Mouse (Mus musculus) megakaryocyte-erythroid progenitor cell, adult 5-6 weeks (primary cell): ENCODE results near the gene Eif3c. TPM values are rescaled to one million over a fixed set of nuclear protein-coding genes. Genes with fewer than 3 reads are reported as not detected.

Source experiments
- ATAC-seq: replicated peaks from 2 replicates; pipeline ENCODE4 v1.8.0; 2016; ENCODE audit warnings: mild to moderate bottlenecking, inconsistent platforms; ENCODE audit not compliant: severe bottlenecking, poor library complexity, low FRiP score, low TSS enrichment
- total RNA-seq, 2 experiments: library from RNA; stranded (forward) in 1 of 2; stranded (reverse) in 1 of 2; fragments of 200-1000, 215-1000 nt in 1 of 2; fragments of >200 nt in 1 of 2; fragmentation: Nextera tagmentation in 1 of 2; gene quantifications; 2 replicates each; pipeline ENCODE4 v1.2.3; 2014 to 2017

Gene Eif3c
- 193 and 244 TPM in 2 replicates for total RNA-seq (2014; fragmentation: Nextera tagmentation)
- total RNA-seq (2017): 286 and 298 TPM in 2 replicates

GRCm38 (mm10) chr7:126566094-126566765 lies at the start of gene Eif3c:
TSS of gene Eif3c (minus strand) at chr7:126566411.
- ATAC-seq: peak; percentile 95

- ATAC-seq: no peak
Measured at GRCm38 (mm10) chr7:126612736-126613135, 46.5 kb upstream of the Eif3c start.

DNA sequence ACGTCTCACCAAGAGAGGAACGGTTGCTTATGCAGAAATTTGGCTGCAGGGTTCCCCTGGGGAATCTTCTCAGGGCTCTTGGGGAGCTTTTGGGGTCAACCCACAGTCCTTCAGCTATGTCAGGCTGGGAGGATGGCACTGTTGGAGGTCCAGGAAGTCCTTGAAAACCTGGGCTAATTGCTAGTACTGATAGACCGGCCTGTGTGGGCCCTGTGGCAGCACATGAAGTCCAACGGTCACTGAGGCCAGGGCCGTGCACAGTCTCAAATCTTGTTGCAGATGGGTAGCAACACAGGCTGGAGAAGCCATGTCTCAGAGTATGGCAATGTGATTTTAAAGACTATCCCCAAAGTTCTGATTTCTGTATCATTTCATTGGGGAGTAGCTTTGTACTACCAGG lies 41.6 kb upstream of the Eif3c start:
- ATAC-seq: no peak

DNA sequence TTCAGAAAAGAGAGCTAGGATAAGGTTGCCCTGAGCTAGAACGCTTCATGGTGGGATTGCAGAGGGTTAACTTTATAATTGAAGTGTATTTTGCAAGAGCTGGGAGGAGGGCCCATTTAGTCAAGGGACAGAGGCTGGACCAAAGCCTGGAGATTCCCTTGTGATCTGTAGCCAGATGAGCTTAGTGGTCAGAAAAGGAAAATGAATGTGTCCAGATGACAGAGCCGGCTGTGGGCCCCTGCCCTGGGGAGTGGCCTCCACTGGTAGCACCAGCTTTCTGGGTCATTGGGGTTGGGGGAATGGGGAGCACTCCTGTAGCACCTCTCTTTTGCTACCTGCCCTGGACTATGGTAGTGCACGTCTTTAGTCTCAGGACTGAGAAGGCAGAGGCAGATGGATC lies 40.9 kb upstream of the Eif3c start:
- ATAC-seq: no peak

DNA sequence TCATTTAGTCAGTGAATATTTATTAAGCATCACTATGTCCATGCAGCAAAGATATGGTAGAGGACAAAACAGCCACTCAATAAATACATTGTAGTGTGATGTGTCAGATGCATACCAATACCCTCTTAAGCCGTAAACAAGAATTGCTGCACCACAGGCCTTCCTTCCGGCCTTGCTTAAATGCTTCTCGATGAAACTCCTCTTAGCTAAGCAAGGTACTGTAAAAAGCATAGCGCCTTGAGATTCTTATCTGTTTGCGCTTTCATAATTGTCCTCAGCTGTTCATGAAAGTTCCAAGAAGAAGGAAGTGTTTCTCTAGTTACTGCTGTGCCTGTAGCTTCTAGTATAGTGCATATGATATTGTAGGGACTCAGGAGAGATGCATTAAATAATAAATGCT lies 40.4 kb upstream of the Eif3c start:
- ATAC-seq: no peak

GRCm38 (mm10) chr7:126602650-126603049 lies 36.4 kb upstream of the Eif3c start:
- ATAC-seq: no peak

DNA sequence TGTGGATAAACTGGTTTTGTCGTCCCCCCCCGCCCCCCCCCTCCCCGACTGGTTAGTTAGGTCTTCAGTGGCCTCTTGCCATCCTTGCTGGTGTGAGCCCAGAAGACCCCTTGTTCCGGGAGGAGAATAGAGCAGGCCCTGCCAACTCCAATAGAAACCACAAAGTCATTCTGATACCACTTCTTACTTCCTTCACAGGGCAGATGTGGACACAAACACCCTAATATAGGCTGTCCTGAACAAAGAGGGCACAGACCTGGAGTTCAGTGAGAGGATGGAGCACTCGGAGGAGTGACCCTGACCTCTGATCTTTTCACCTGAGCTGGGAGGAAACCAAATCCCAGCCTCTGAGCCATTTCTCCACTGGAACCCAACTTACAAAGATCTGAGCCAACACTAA lies 35.7 kb upstream of the Eif3c start:
- no peak for ATAC-seq

DNA sequence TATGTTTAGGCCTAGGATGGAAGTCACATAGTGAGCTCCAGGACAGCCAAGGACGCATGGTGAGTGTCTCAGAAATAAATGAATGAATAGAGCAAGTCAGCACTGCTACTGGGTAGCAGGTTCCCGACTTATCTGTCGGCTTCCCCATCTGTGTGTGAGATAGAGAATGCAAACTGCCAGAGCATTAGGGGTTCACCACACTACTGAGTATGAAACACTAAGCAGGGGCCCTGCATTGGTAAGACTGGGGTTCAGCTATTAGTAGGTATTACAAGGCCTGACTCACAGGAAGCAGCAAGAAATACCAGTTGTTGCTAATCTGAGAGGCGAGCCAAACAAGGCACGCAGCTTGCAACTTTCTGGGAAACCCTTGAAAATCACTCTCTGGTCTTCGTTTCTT lies 32.7 kb upstream of the Eif3c start:
- peak; percentile 43 for ATAC-seq

- ATAC-seq: no peak
Measured at GRCm38 (mm10) chr7:126596414-126596813, 30.2 kb upstream of the Eif3c start.

DNA sequence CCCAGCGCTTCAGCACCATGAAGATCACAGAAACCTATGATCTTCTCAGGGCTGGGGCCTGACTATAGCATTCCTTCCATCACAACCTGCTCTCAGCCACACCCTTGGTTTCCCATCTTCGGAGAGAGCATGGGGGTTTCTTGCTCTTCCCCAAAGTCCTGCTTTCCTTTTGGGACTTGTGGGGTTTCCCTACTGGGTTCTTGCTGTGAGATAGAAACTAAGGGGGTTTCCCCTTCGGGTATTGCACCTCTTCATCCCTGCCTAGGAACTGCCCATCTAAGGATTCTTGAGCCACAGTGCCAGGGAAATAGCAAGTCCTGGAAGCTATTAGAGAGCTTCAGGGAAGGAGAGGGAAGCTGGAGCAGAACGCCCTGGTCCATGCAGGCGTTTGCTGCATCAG lies 29.7 kb upstream of the Eif3c start:
- ATAC-seq: no peak

DNA sequence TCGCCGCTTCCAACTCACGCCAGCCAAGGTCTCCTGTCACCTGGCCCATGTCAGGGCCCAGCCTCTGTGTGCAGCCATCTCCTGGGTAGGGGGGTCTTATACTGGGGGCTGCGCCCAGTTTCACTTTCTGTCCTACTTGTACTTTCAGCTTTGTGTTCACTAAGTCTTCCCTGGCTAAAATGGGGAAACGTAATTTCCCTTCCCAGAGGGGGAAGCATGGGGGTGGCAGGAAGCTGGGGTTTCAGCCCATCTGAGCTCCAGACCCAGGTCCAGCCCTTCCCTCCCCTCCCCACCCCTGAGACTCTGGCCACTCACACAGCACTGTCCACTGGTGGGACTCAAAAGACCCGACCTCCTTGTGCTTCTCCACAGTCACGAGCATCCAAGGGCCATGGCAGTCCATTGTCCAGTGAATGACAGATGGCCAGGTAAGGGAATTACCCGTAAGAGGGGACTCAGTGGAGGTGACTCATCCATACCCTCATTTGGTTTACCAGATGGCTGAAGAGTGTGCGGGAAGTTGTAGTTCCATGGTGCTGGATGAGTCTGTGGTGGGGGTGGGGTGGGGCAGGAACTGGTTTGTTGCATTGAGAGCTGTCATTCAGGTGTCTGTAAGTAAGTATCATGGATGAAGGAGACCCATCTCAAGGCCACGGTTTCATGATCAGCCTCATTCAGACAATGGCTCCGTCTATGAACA lies 28.8 kb upstream of the Eif3c start, which contains the start of gene Il27:
Il27 (minus strand) TSS at position 80 of the 700 bp plus-strand sequence.
- no peak for ATAC-seq

GRCm38 (mm10) chr7:126587779-126588178 lies 21.6 kb upstream of the Eif3c start:
- no peak for ATAC-seq

DNA sequence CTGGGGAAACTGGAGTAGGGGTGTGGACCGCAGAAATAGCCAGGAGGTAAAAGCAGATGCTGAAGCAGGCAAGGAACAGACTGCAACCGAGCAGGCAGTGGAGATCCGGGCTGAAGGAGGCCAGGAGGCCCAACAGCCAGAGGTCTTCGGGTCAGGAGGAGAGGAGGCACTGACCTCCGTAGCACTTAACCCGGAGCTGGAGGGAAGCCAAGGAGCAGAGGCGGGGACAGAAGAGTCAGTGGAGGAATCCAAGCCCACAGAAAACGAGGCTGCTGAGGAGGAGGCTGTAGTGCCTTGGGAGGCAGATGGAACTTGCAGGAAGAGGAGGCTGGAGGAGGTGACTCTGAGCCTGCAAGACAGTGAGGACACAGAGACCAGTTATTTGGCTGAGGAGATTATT lies 20.6 kb upstream of the Eif3c start:
- no peak for ATAC-seq

- no peak for ATAC-seq
Measured at GRCm38 (mm10) chr7:126585717-126586116, 19.5 kb upstream of the Eif3c start, which contains the start of gene Cln3. TSS of gene Cln3 (minus strand) at chr7:126585817.

- ATAC-seq: no peak
Measured at GRCm38 (mm10) chr7:126584506-126584977, 18.3 kb upstream of the Eif3c start, which contains the start of gene Apobr. TSS of gene Apobr (plus strand) at chr7:126584942.

DNA sequence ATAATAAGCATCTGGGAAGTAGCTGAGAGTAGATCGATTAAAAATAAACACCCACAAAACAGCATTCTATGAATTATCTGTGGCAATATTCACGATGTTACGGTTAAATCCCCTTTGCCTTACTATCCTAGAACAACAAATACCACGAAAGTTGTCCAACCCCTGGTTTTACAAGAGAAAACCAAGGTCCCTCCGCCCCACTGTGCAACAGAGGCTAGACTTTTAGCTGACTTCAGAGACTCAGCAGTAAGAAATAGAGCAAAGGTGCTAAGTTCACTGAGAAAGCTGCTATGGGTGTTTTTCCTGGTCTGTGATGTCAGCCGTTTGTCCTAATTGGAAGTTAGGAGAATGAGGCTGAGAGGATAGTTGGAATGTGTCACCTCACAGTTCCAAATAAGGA lies 17.6 kb upstream of the Eif3c start:
- no peak for ATAC-seq

- ATAC-seq: peak; percentile 64
Measured at GRCm38 (mm10) chr7:126583251-126583709, 17.1 kb upstream of the Eif3c start.

- no peak for ATAC-seq
Measured at GRCm38 (mm10) chr7:126582759-126583158, 16.5 kb upstream of the Eif3c start.

GRCm38 (mm10) chr7:126581661-126582060 lies 15.4 kb upstream of the Eif3c start:
- no peak for ATAC-seq

DNA sequence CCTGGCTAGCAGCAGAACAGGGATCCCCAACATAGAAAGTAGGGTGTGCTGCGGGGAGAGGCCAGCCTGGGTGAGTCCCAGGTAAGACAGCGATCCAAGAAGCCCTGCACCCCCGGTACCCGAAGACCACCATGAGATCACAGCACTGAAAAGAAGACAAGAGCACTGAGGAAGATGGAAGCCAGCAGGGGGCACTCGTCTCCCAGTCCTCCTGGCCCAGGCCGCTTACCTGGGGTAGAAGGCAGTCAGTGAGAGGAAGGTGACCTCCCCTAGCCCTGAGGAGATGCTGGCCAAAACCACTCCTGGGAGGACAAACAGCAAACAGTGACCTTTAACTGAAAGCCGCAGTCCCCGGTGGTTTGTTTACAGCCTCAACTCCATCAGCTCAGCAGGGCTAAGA lies 13.0 kb upstream of the Eif3c start:
- ATAC-seq: no peak

DNA sequence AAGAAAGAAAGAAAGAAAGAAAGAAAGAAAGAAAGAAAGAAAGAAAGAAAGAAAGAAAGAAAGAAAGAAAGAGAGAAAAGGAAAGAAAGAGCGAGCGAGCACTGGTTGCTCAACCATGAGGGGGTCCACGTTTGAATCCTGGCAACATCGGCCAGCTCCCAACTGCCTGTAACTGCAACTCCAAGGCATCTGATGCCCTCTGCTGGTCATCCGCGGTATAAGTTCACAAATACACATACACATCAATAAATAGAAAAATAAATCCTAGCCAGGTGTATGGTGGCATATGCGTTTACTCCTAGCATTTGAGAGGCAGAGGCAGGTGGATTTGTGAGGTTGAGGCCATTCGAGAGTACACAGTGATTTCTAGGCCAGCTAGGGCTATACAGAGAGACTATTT lies 10.7 kb upstream of the Eif3c start:
- ATAC-seq: 0 out of 2 replicates have a peak, but pooled peaks have one; percentile 36
